Mouse (Mus musculus) gastrocnemius, postnatal 36 days (tissue): ENCODE measurements at regions not wholly inside any gene's neighbourhood (a gene's known extent, or its start where the extent isn't known, plus 50 kb on each side); places are given as distances from the start of the nearest gene placed in this dataset.

ENCODE experiments used
- DNase-seq, 2 experiments: peaks; one replicate each; pipeline ENCODE4 v3.0.0; 2022
- intact Hi-C: fragments of 180-260 bp; cut with DNase I; formaldehyde crosslinking; loops from one replicate; pipeline ENCODE4 v1.15.1; 2025

DNA sequence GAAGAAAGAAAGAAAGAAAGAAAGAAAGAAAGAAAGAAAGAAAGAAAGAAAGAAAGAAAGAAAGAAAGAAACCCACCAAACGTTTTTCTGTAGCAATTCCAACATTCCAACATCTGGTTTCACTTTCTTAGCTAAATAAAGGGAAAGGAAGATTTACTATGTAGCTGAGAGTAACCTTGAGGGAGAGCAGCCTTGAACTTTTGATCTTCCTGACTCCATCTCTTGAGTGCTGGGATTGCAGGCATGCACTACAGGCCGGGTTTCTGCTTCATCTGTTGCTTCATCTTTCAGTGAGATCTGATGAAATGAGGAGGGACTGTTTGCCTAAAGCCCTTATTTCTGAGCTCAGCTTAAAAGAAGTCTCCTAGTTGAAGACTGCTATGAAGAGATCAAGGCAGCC is 57.8 kb upstream of the Tmem164 start:
- intact Hi-C loops, result no loop called here
- no peak for DNase-seq

- no peak for DNase-seq
- intact Hi-C loops, result no loop called here
Observed at GRCm38 (mm10) chrX:142623882-142624281, 57.3 kb upstream of the Tmem164 start.
